Mouse (Mus musculus) MEL (cell line): ENCODE results near the gene Psme2. TPM values are rescaled to one million over a fixed set of nuclear protein-coding genes. Genes with fewer than 3 reads are reported as not detected.

ENCODE experiments used
- E2F4 ChIP-seq: IDR thresholded peaks from 2 replicates; pipeline ENCODE4 v1.6.1; 2011; ENCODE audit warnings: low read depth, low read length, improper control_type of control experiment, borderline replicate concordance
- GABPA ChIP-seq: IDR thresholded peaks from 2 replicates; pipeline ENCODE4 v1.6.1; 2012; ENCODE audit warnings: low read depth, mild to moderate bottlenecking, inconsistent platforms, low read length, improper control_type of control experiment, moderate library complexity
- MEF2A ChIP-seq: IDR thresholded peaks from 2 replicates; pipeline ENCODE4 v1.6.1; 2014; ENCODE audit warnings: low read depth, mild to moderate bottlenecking, inconsistent platforms, low read length, improper control_type of control experiment; ENCODE audit not compliant: poor library complexity, insufficient replicate concordance, severe bottlenecking; ENCODE audit errors: extremely low read depth
- RAD21 ChIP-seq: IDR thresholded peaks from 2 replicates; pipeline ENCODE4 v1.6.1; 2011; ENCODE audit warnings: mild to moderate bottlenecking, low read depth, low read length, improper control_type of control experiment
- polyA plus RNA-seq, 2 experiments: library from polyadenylated mRNA; stranded (reverse) in 1 of 2; unstranded in 1 of 2; fragments of >175 nt in 1 of 2; fragments of >200 nt in 1 of 2; gene quantifications; 2 replicates each; pipeline versions ENCODE4 v1.2.1 to v1.2.4; 2012; ENCODE audit warnings: low replicate concordance in 2 of 2, low read depth in 1 of 2; ENCODE audit not compliant: insufficient read length in 2 of 2, insufficient read depth in 1 of 2, missing spikeins in 1 of 2
- total RNA-seq: library from RNA; depleted of rRNA; stranded (reverse); fragments of 300-350 nt; gene quantifications from 2 replicates; pipeline ENCODE4 v1.2.3, GENCODE M21; 2012; rRNA removed

The Psme2 gene
- total and polyA plus RNA-seq, 3 experiments: 143 to 231 TPM; not detected in 1

DNA sequence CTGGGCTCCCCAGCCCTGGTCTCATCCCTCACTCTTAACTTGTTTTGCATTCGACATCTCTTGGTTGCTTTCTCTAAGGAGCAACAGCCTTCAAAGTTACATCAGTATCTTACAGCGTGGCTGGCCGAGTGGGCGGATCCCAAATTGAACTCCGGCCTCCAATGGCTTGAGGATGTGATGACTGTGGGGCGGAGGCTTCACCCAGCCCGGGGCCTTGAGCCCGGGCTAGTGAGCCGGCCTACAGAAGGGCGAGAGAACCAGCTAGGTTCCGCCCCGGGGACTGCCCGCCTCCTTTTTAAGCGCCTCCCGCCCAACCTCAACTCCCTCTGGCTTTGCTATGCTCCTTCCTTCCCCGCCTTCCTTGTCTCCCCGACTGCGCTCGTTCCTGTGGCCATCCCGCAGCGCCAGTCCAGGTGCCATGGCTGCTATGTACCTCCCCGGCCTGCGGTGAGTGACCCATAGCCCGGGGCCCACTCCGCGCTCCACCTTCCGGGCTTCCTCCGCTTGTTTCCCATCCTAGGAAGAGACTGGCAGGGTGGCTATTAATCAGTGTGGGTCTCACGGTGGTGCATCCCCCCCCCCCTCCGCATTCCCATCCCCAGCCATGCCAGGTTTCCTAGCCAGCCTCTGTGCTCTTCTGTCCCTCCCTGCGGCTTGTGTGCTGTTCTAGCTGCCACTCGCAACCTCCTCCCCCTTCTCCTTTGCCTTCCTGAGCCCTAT lies 50.7 kb downstream of the Psme2 start, which contains the start of gene Pck2 (continued):
- TF ChIP-seq GABPA (no peak), RAD21 (no peak), MEF2A (no peak), E2F4 (no peak)

Other genes starting within 250 kb of the Psme2 start
Only the 30 nearest of the 31 such genes appear.
- gene Dhrs4, start 112.4 kb downstream of the Psme2 start, total RNA-seq: 19.9 and 22.7 TPM in 2 replicates
- 10 to 100 TPM in 1 of 2 experiments, not detected in 1; 34.2 TPM for gene Dhrs4, start 112.4 kb downstream of the Psme2 start, polyA plus RNA-seq
- 0.23 and 0.27 TPM in 2 replicates for gene Carmil3, start 100.5 kb downstream of the Psme2 start, total RNA-seq
- 1 to 10 TPM in 1 of 2 experiments, not detected in 1; 2.6 TPM for gene Carmil3, start 100.5 kb downstream of the Psme2 start, polyA plus RNA-seq
- not detected in 2 replicates for gene Cpne6, start 80.7 kb downstream of the Psme2 start, total RNA-seq
- gene Cpne6, start 80.7 kb downstream of the Psme2 start, polyA plus RNA-seq: not detected
- gene Nrl, start 66.1 kb downstream of the Psme2 start, total RNA-seq: not detected in 2 replicates
- gene Nrl, start 66.1 kb downstream of the Psme2 start, polyA plus RNA-seq: not detected
- 17.0 and 64.4 TPM in 2 replicates for gene Pck2, start 50.8 kb downstream of the Psme2 start, total RNA-seq
- gene Pck2, start 50.8 kb downstream of the Psme2 start, polyA plus RNA-seq: 100 to 1,000 TPM in 1 of 2 experiments, 10 to 100 TPM in 1; 63.7 to 103 TPM
- gene Dcaf11, start 31.1 kb downstream of the Psme2 start, total RNA-seq: 24.3 and 27.7 TPM in 2 replicates
- gene Dcaf11, start 31.1 kb downstream of the Psme2 start, polyA plus RNA-seq: 10 to 100 TPM in 1 of 2 experiments, not detected in 1; 37.9 TPM
- 0.73 and 0.92 TPM in 2 replicates for gene A730061H03Rik, start 30.7 kb downstream of the Psme2 start, total RNA-seq
- gene A730061H03Rik, start 30.7 kb downstream of the Psme2 start, polyA plus RNA-seq: under 1 TPM in 1 of 2 experiments, not detected in 1; 0.86 TPM
- gene Fitm1, start 15.5 kb downstream of the Psme2 start, total RNA-seq: not detected in 2 replicates
- under 1 TPM in 1 of 2 experiments, not detected in 1; 0.07 TPM for gene Fitm1, start 15.5 kb downstream of the Psme2 start, polyA plus RNA-seq
- 73.8 and 85.9 TPM in 2 replicates for gene Psme1, start 13.0 kb downstream of the Psme2 start, total RNA-seq
- gene Psme1, start 13.0 kb downstream of the Psme2 start, polyA plus RNA-seq: 100 to 1,000 TPM in 1 of 2 experiments, not detected in 1; 205 TPM
- 55.4 and 59.4 TPM in 2 replicates for gene Emc9, start 5.8 kb downstream of the Psme2 start, total RNA-seq
- 10 to 100 TPM in 1 of 2 experiments, not detected in 1; 38.7 TPM for gene Emc9, start 5.8 kb downstream of the Psme2 start, polyA plus RNA-seq
- gene Rnf31, start 595 bp upstream of the Psme2 start, total RNA-seq: 10.7 and 12.9 TPM in 2 replicates
- gene Rnf31, start 595 bp upstream of the Psme2 start, polyA plus RNA-seq: 10 to 100 TPM in 1 of 2 experiments, not detected in 1; 24.5 TPM
- gene Irf9, start 12.5 kb upstream of the Psme2 start, total RNA-seq: 5.0 and 8.5 TPM in 2 replicates
- gene Irf9, start 12.5 kb upstream of the Psme2 start, polyA plus RNA-seq: 10 to 100 TPM in 1 of 2 experiments, not detected in 1; 14.8 TPM
- gene Rec8, start 26.9 kb upstream of the Psme2 start, total RNA-seq: 1.5 and 1.6 TPM in 2 replicates
- gene Rec8, start 26.9 kb upstream of the Psme2 start, polyA plus RNA-seq: 1 to 10 TPM in 1 of 2 experiments, not detected in 1; 2.5 TPM
- gene Ipo4, start 44.8 kb upstream of the Psme2 start, total RNA-seq: 46.2 and 54.1 TPM in 2 replicates
- 100 to 1,000 TPM in 1 of 2 experiments, not detected in 1; 132 TPM for gene Ipo4, start 44.8 kb upstream of the Psme2 start, polyA plus RNA-seq
- not detected in 2 replicates for gene Gm49378, start 46.8 kb upstream of the Psme2 start, total RNA-seq
- gene Gm49378, start 46.8 kb upstream of the Psme2 start, polyA plus RNA-seq: 1 to 10 TPM in 1 of 2 experiments, not detected in 1; 4.6 TPM
- gene Tm9sf1, start 52.7 kb upstream of the Psme2 start, total RNA-seq: 49.4 and 60.5 TPM in 2 replicates
- 10 to 100 TPM in 1 of 2 experiments, not detected in 1; 80.1 TPM for gene Tm9sf1, start 52.7 kb upstream of the Psme2 start, polyA plus RNA-seq
- 0.08 and 0.10 TPM in 2 replicates for gene Tssk4, start 59.1 kb upstream of the Psme2 start, total RNA-seq
- under 1 TPM in 1 of 2 experiments, not detected in 1; 0.40 TPM for gene Tssk4, start 59.1 kb upstream of the Psme2 start, polyA plus RNA-seq
- 25.5 and 30.6 TPM in 2 replicates for gene Mdp1, start 69.4 kb upstream of the Psme2 start, total RNA-seq
- 10 to 100 TPM in 1 of 2 experiments, not detected in 1; 25.6 TPM for gene Mdp1, start 69.4 kb upstream of the Psme2 start, polyA plus RNA-seq
- gene Gmpr2, start 80.8 kb upstream of the Psme2 start, total RNA-seq: 22.3 and 24.5 TPM in 2 replicates
- 10 to 100 TPM in 1 of 2 experiments, not detected in 1; 28.8 TPM for gene Gmpr2, start 80.8 kb upstream of the Psme2 start, polyA plus RNA-seq
- gene Nedd8, start 81.0 kb upstream of the Psme2 start, total RNA-seq: 515 and 516 TPM in 2 replicates
- gene Nedd8, start 81.0 kb upstream of the Psme2 start, polyA plus RNA-seq: 100 to 1,000 TPM in 1 of 2 experiments, not detected in 1; 528 TPM
- gene Tinf2, start 90.7 kb upstream of the Psme2 start, total RNA-seq: 27.2 and 27.8 TPM in 2 replicates
- 10 to 100 TPM in 1 of 2 experiments, not detected in 1; 53.0 TPM for gene Tinf2, start 90.7 kb upstream of the Psme2 start, polyA plus RNA-seq
- gene Tgm1, start 122.8 kb upstream of the Psme2 start, total RNA-seq: 5.8 and 6.2 TPM in 2 replicates
- gene Tgm1, start 122.8 kb upstream of the Psme2 start, polyA plus RNA-seq: 10 to 100 TPM in 1 of 2 experiments, not detected in 1; 11.4 TPM
- gene Rabggta, start 131.2 kb upstream of the Psme2 start, total RNA-seq: 21.8 and 22.8 TPM in 2 replicates
- 10 to 100 TPM in 1 of 2 experiments, not detected in 1; 32.0 TPM for gene Rabggta, start 131.2 kb upstream of the Psme2 start, polyA plus RNA-seq
- gene Dhrs1, start 154.6 kb upstream of the Psme2 start, total RNA-seq: 20.0 and 21.7 TPM in 2 replicates
- gene Dhrs1, start 154.6 kb upstream of the Psme2 start, polyA plus RNA-seq: 10 to 100 TPM in 1 of 2 experiments, not detected in 1; 48.8 TPM
- 46.1 and 47.8 TPM in 2 replicates for gene Nop9, start 154.6 kb upstream of the Psme2 start, total RNA-seq
- 100 to 1,000 TPM in 1 of 2 experiments, not detected in 1; 112 TPM for gene Nop9, start 154.6 kb upstream of the Psme2 start, polyA plus RNA-seq
- gene Cideb, start 167.3 kb upstream of the Psme2 start, total RNA-seq: 1.7 and 2.4 TPM in 2 replicates
- under 1 TPM in 1 of 2 experiments, not detected in 1; 0.53 TPM for gene Cideb, start 167.3 kb upstream of the Psme2 start, polyA plus RNA-seq
- 0.19 and 0.59 TPM in 2 replicates for gene Ltb4r2, start 170.3 kb upstream of the Psme2 start, total RNA-seq
- under 1 TPM in 1 of 2 experiments, not detected in 1; 0.52 TPM for gene Ltb4r2, start 170.3 kb upstream of the Psme2 start, polyA plus RNA-seq
- 0.35 and 0.65 TPM in 2 replicates for gene Ltb4r1, start 174.8 kb upstream of the Psme2 start, total RNA-seq
- 1 to 10 TPM in 1 of 2 experiments, not detected in 1; 1.5 TPM for gene Ltb4r1, start 174.8 kb upstream of the Psme2 start, polyA plus RNA-seq
- 0.19 and 0.29 TPM in 2 replicates for gene Adcy4, start 193.0 kb upstream of the Psme2 start, total RNA-seq
- gene Adcy4, start 193.0 kb upstream of the Psme2 start, polyA plus RNA-seq: under 1 TPM in 1 of 2 experiments, not detected in 1; 0.35 TPM
- gene Ripk3, start 197.8 kb upstream of the Psme2 start, total RNA-seq: 67.1 and 77.4 TPM in 2 replicates
- gene Ripk3, start 197.8 kb upstream of the Psme2 start, polyA plus RNA-seq: 100 to 1,000 TPM; 123 to 124 TPM